Mouse (Mus musculus): ENCODE results near the gene Itsn1.

DNA sequence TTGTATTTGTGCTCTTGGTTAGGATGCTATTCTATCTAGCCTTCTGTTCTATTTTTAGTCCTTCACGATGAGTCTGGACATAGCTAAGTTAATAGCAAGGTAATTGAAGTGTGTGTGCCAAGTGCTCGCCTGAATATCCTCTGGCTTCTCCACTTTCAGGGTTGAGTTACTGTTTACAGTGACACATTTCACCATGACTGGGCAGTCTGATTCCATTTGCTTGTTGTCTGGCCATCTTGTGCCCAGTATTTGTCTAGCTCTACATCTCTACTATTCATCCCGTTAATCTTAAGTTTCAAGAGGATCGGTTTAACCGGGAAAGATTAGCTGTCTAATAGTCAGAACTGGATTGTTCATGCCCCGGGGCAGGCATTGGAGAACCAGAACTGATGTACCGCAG, 33.4 kb downstream of the Itsn1 start:
- TF ChIP-seq CTCF (IDR thresholded peaks at IDR 0.05) (no peak), EP300 (IDR thresholded peaks at IDR 0.05) (no peak)
